8 mouse cellular contexts compared by ENCODE assay signal in the genomic region with DNA sequence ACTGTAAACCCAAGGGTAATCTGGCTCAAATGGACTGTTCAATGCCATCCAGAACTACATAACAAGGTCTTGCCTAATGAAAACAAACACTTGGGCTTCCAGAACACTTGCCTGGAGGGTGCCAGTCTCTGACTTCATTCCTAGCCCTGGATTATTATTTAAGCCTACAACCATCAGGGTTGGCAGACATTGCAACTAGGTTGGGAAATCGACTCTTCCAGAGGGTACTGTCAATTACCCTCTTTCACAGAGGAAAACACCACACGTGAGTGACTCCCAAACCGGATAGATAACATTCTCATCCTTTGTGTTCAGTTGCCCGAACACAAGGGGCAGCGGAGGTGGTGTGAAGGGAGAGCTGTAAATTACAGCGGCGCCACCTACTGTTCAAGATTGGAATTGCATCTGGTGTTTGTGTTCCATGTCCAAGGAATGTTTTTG. TPM values are rescaled to one million over a fixed set of nuclear protein-coding genes. Genes with fewer than 3 reads are reported as not detected.
DNase-seq lines count a peak whose midpoint lies in the region; ATAC-seq and TF ChIP-seq lines count a peak whose summit lies in the region.

No protein-coding gene starts in this region.

- no peak overlapping the region for H3K4me3 ChIP-seq in liver, embryonic 12.5 days
- no peak overlapping the region for H3K4me3 ChIP-seq in cortical plate, adult 2 months (ENCODE audit: insufficient read depth, low read length)
- no peak overlapping the region for H3K4me3 ChIP-seq in liver, adult 2 months (ENCODE audit: insufficient read depth, low read depth, low read length)

- no peak overlapping the region for H3K9ac ChIP-seq in liver, embryonic 12.5 days
- no peak overlapping the region for H3K9ac ChIP-seq in liver, adult 2 months (ENCODE audit: low read depth, low read length)

- H3K79me2 ChIP-seq in liver, adult 2 months (ENCODE audit: control insufficient read depth, insufficient read depth, low read length), result no peaks in the 10 kb centered on the region

- H3K27ac ChIP-seq in liver, embryonic 12.5 days, result no peak overlapping the region
- no peak overlapping the region for H3K27ac ChIP-seq in cortical plate, adult 2 months (ENCODE audit: insufficient read depth, low read length)
- H3K27ac ChIP-seq in liver, adult 2 months (replicated peaks; ENCODE audit: insufficient read depth, low read depth, low read length), result no peak overlapping the region; the same call in 1 of the 2 replicates

- H3K4me1 ChIP-seq in liver, embryonic 12.5 days, result 0 out of 2 replicates have a peak, but pooled peaks cover 7% of the 10 kb centered on the region
- H3K4me1 ChIP-seq in cortical plate, adult 2 months (ENCODE audit: control insufficient read depth, insufficient read depth, low read length), result no peaks in the 10 kb centered on the region
- peaks cover 17% of the 10 kb centered on the region for H3K4me1 ChIP-seq in liver, adult 2 months (ENCODE audit: control insufficient read depth, insufficient read depth, low read length)

- no peak for ATAC-seq in liver, embryonic 12.5 days

- no peaks in the 10 kb centered on the region for H3K27me3 ChIP-seq in liver, embryonic 12.5 days (replicated peaks)
- no peaks in the 10 kb centered on the region for H3K27me3 ChIP-seq in liver, adult 2 months (ENCODE audit: control insufficient read depth, insufficient read depth, low read length)
- no peaks in the 10 kb centered on the region for H3K27me3 ChIP-seq in splenic B cell, adult 2 months (ENCODE audit: control insufficient read depth, insufficient read depth, low read length, poor library complexity, severe bottlenecking)

- whole genome bisulfite sequencing in liver, embryonic 12.5 days (ENCODE audit: insufficient replicate concordance), result 1% methylated on average over 7 of the region's 7 CpGs
- 0% methylated on average over 7 of the region's 7 CpGs for WGBS in liver, adult 2 months

- H3K36me3 ChIP-seq in liver, embryonic 12.5 days, result no peaks in the 10 kb centered on the region
- no peaks in the 10 kb centered on the region for H3K36me3 ChIP-seq in liver, adult 2 months (ENCODE audit: control insufficient read depth, insufficient read depth, low read length)
- no peaks in the 10 kb centered on the region for H3K36me3 ChIP-seq in splenic B cell, adult 2 months (ENCODE audit: control insufficient read depth, insufficient read depth, low read length, poor library complexity, severe bottlenecking)

- no peaks in the 10 kb centered on the region for H3K9me3 ChIP-seq in liver, embryonic 12.5 days (replicated peaks)

- DNase-seq in liver, result peak; percentile 77
- peak; percentile 71 for DNase-seq in gastrocnemius, postnatal 25 days
- DNase-seq in kidney, adult 9 months, result peak; percentile 94
- DNase-seq in liver, adult 2 months (ENCODE audit: extremely low read depth, low read depth, low spot score), result peak; percentile 99
- peak; percentile 88 for DNase-seq in neural tube, embryonic 10.5 days (ENCODE audit: extremely low spot score, low spot score)
- peak; percentile 90 for DNase-seq in splenic B cell, adult 2 months (ENCODE audit: low read depth, low spot score)

- TF ChIP-seq CTCF in cortical plate, adult 2 months (IDR thresholded peaks at IDR 0.05; ENCODE audit: extremely low read depth, insufficient read depth, low read length), result peak; percentile 84
- TF ChIP-seq CTCF in liver, adult 2 months (IDR thresholded peaks at IDR 0.05; ENCODE audit: low read depth, low read length), result peak; percentile 86

- H3K4me2 ChIP-seq in liver, embryonic 12.5 days, result no peak overlapping the region

- TF ChIP-seq POLR2A in cortical plate, adult 2 months (IDR thresholded peaks at IDR 0.05; ENCODE audit: extremely low read depth, insufficient read depth, low read length), result no peak
- TF ChIP-seq POLR2A in liver, adult 2 months (IDR thresholded peaks at IDR 0.05; ENCODE audit: extremely low read depth, insufficient read depth, low read length), result no peak

RNA-seq across cellular contexts. Expression of a gene that starts 5.8 kb away (rescaled TPM):
- 0.26 and 0.30 TPM in 2 replicates for polyA plus RNA-seq in liver, embryonic 12.5 days (2016; fragmentation: Nextera tagmentation; extraction: Ambion mirVana)
- polyA plus RNA-seq in cortical plate, adult 2 months (2012; rRNA removed), result not detected in 2 replicates
- not detected for total RNA-seq in gastrocnemius, postnatal 25 days (2021)
- total RNA-seq in liver, adult 2 months (2014; rRNA removed), result 0.09 and 0.13 TPM in 2 replicates
- polyA plus RNA-seq in liver, adult 2 months (2012; rRNA removed), result 0.78 and 1.6 TPM in 2 replicates

RNA-seq across cellular contexts. Expression of a gene that starts 8.9 kb away (rescaled TPM):
- polyA plus RNA-seq in liver, embryonic 12.5 days (2016; fragmentation: Nextera tagmentation; extraction: Ambion mirVana), result not detected in 2 replicates
- not detected in 2 replicates for polyA plus RNA-seq in cortical plate, adult 2 months (2012; rRNA removed)
- not detected for total RNA-seq in gastrocnemius, postnatal 25 days (2021)
- total RNA-seq in liver, adult 2 months (2014; rRNA removed), result not detected in 2 replicates
- not detected in 2 replicates for polyA plus RNA-seq in liver, adult 2 months (2012; rRNA removed)

RNA-seq across cellular contexts. Expression of a gene that starts 34.9 kb away (rescaled TPM):
- polyA plus RNA-seq in liver, embryonic 12.5 days (2016; fragmentation: Nextera tagmentation; extraction: Ambion mirVana), result not detected in 2 replicates
- not detected in 2 replicates for polyA plus RNA-seq in cortical plate, adult 2 months (2012; rRNA removed)
- not detected for total RNA-seq in gastrocnemius, postnatal 25 days (2021)
- total RNA-seq in liver, adult 2 months (2014; rRNA removed), result not detected in 2 replicates
- polyA plus RNA-seq in liver, adult 2 months (2012; rRNA removed), result not detected in 2 replicates

RNA-seq across cellular contexts. Expression of a gene that starts 35.4 kb away (rescaled TPM):
- polyA plus RNA-seq in liver, embryonic 12.5 days (2016; fragmentation: Nextera tagmentation; extraction: Ambion mirVana), result 3.6 and 3.9 TPM in 2 replicates
- polyA plus RNA-seq in cortical plate, adult 2 months (2012; rRNA removed), result 9.7 and 11.8 TPM in 2 replicates
- total RNA-seq in gastrocnemius, postnatal 25 days (2021), result 1 to 10 TPM; 5.6 to 6.1 TPM
- total RNA-seq in liver, adult 2 months (2014; rRNA removed), result 5.1 and 7.6 TPM in 2 replicates
- polyA plus RNA-seq in liver, adult 2 months (2012; rRNA removed), result 3.4 and 6.8 TPM in 2 replicates
